Mouse (Mus musculus) frontal cortex, adult 2 months (tissue): ENCODE measurements around the gene Adgrf5. TPM values are rescaled to one million over a fixed set of nuclear protein-coding genes. Genes with fewer than 3 reads are reported as not detected.
"Not testable (repeated sequence)": the region's sequence is repeated elsewhere in the genome, so short reads cannot be mapped to it uniquely, and the experiment has no call there.

Source experiments
- DNase-seq, 2 experiments: peaks; one replicate each; pipeline ENCODE4 v3.0.0; 2022; ENCODE audit warnings: low spot score in 1 of 2; ENCODE audit errors: extremely low spot score in 1 of 2
- polyA plus RNA-seq: library from polyadenylated mRNA; depleted of rRNA; stranded (reverse); fragments of >200 nt; gene quantifications from 2 replicates; pipeline ENCODE4 v1.2.3, GENCODE M21; 2012

Adgrf5 gene
- polyA plus RNA-seq, 1 experiment = 22.0 TPM

GRCm38 (mm10) chr17:43458598-43458997, 98.3 kb downstream of the Adgrf5 start:
- DNase-seq = peak; percentile 56 to 86

GRCm38 (mm10) chr17:43459737-43460230, 99.5 kb downstream of the Adgrf5 start:
- DNase-seq = no peak

- DNase-seq = peak in 1 of 2 experiments; percentile 77
Observed at GRCm38 (mm10) chr17:43460245-43461181, 100.3 kb downstream of the Adgrf5 start.

- DNase-seq = no peak
Observed at GRCm38 (mm10) chr17:43470039-43470438, 109.8 kb downstream of the Adgrf5 start.

GRCm38 (mm10) chr17:43472558-43472957, 112.3 kb downstream of the Adgrf5 start:
- DNase-seq = no peak

GRCm38 (mm10) chr17:43474775-43475174, 114.5 kb downstream of the Adgrf5 start:
- DNase-seq = no peak

- DNase-seq = no peak
Observed at GRCm38 (mm10) chr17:43477621-43478020, 117.4 kb downstream of the Adgrf5 start.

GRCm38 (mm10) chr17:43485982-43486381, 125.7 kb downstream of the Adgrf5 start:
- no peak for DNase-seq

GRCm38 (mm10) chr17:43488439-43489151, 128.3 kb downstream of the Adgrf5 start:
- no peak for DNase-seq

GRCm38 (mm10) chr17:43490371-43490770, 130.1 kb downstream of the Adgrf5 start:
- not testable (repeated sequence) for DNase-seq

- no peak for DNase-seq
Observed at GRCm38 (mm10) chr17:43495502-43495901, 135.3 kb downstream of the Adgrf5 start.

GRCm38 (mm10) chr17:43497521-43497920, 137.3 kb downstream of the Adgrf5 start:
- DNase-seq = no peak

- no peak for DNase-seq
Observed at GRCm38 (mm10) chr17:43500513-43500912, 140.3 kb downstream of the Adgrf5 start.

- DNase-seq = no peak
Observed at GRCm38 (mm10) chr17:43501223-43501622, 141.0 kb downstream of the Adgrf5 start.

GRCm38 (mm10) chr17:43501631-43502030, 141.4 kb downstream of the Adgrf5 start:
- DNase-seq = no peak

GRCm38 (mm10) chr17:43502592-43502991, 142.3 kb downstream of the Adgrf5 start, which contains the start of gene Mep1a:
TSS of gene Mep1a (minus strand) at chr17:43502812.
- no peak for DNase-seq

- DNase-seq = no peak
Observed at GRCm38 (mm10) chr17:43503861-43504593, 143.8 kb downstream of the Adgrf5 start.

- DNase-seq = no peak
Observed at GRCm38 (mm10) chr17:43504594-43504934, 144.3 kb downstream of the Adgrf5 start.
